In the genomic region with DNA sequence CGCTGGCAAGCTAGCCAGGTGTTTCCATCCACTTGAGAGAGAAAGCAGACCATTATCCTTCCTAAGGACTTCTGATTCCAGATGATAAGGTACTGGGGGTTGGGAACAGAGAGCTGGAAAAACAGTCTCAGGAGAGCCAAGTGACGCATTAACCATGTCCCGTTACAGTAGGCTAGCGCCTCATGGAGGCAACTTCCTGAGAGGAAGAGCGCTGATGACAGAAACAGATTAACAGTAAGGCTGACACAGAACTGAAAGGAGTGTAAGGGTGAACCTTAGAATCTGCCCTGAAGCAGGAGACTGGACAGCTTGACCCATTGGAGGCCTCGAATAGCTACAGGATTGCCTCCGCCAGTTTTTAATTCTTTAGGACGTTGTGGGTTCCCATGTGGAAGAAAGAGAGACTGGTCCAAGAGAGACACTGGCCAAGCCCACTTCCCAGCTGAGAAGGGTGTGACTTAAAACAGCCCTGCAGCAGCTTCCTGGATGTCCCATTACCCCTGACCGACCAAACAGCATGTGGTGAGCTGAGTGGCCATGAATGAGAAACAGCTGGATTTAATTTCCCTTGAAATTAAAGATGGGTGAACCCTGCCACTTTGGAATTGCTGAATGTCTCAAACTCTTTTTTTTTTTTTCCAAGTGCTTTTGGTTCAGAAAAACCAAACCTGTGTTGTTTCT, we compare ENCODE assay signal across 11 mouse cellular contexts.
A peak's percentile ranks its signal among the peaks of the same experiment; 100 is the strongest.
DNase-seq lines count a peak whose midpoint lies in the region; ATAC-seq and TF ChIP-seq lines count a peak whose summit lies in the region.
"Had no signal": no experiment of that assay in that cellular context is flagged by ENCODE, and none has a peak within 500 bp of the region (broad histone marks: within the 10 kb centered on the region; RNA-seq: fewer than 3 reads in every experiment).

No protein-coding gene starts in this region.

- H3K9me3 ChIP-seq in heart, embryonic 12.5 days (replicated peaks), result no peaks in the 10 kb centered on the region
- no peaks in the 10 kb centered on the region for H3K9me3 ChIP-seq in limb, embryonic 13.5 days
- no peaks in the 10 kb centered on the region for H3K9me3 ChIP-seq in hindbrain, postnatal 0 days (ENCODE audit: low read length)

- no peak for TF ChIP-seq CTCF in hindbrain, postnatal 0 days (IDR thresholded peaks at IDR 0.05; ENCODE audit: low read depth)

- DNase-seq in heart, adult 11 months, result peak; percentile 97
- peak; percentile 20 for DNase-seq in adipocyte (ENCODE audit: low spot score)
- DNase-seq in heart, adult 9 months (ENCODE audit: low spot score in 2 of 2), result peak; percentile 52 to 83
- no peak for DNase-seq in layer of hippocampus, postnatal 36 days
- DNase-seq in urinary bladder, postnatal 36 days (ENCODE audit: low spot score in 2 of 2), result no peak
- no peak for DNase-seq in hindbrain, postnatal 0 days (ENCODE audit: low spot score)
- DNase-seq: thymus, adult 2 months had no signal

- H3K36me3 ChIP-seq in heart, embryonic 12.5 days, result no peaks in the 10 kb centered on the region
- no peaks in the 10 kb centered on the region for H3K36me3 ChIP-seq in limb, embryonic 13.5 days
- no peaks in the 10 kb centered on the region for H3K36me3 ChIP-seq in hindbrain, postnatal 0 days (ENCODE audit: insufficient read depth, low read length)

- H3K4me2 ChIP-seq in heart, embryonic 12.5 days, result no peak overlapping the region
- no peak overlapping the region for H3K4me2 ChIP-seq in limb, embryonic 13.5 days (replicated peaks)
- H3K4me2 ChIP-seq in hindbrain, postnatal 0 days (ENCODE audit: low read depth, low read length), result no peak overlapping the region

- H3K27ac ChIP-seq in heart, embryonic 12.5 days (ENCODE audit: poor library complexity, severe bottlenecking), result no peak overlapping the region
- H3K27ac ChIP-seq in limb, embryonic 13.5 days, result no peak overlapping the region
- no peak overlapping the region for H3K27ac ChIP-seq in hindbrain, postnatal 0 days
- H3K27ac ChIP-seq: macrophage had no signal

- ATAC-seq in heart, embryonic 12.5 days (ENCODE audit: insufficient number of reproducible peaks, low FRiP score), result no peak
- 0 out of 2 replicates have a peak, but pooled peaks have one; percentile 28 for ATAC-seq in limb, embryonic 13.5 days (ENCODE audit: low FRiP score, low read depth)
- no peak for ATAC-seq in hindbrain, postnatal 0 days

- no peaks in the 10 kb centered on the region for H3K27me3 ChIP-seq in heart, embryonic 12.5 days (replicated peaks)
- no peaks in the 10 kb centered on the region for H3K27me3 ChIP-seq in limb, embryonic 13.5 days
- H3K27me3 ChIP-seq in hindbrain, postnatal 0 days (ENCODE audit: insufficient read depth, low read length), result no peaks in the 10 kb centered on the region

- H3K4me1 ChIP-seq in heart, embryonic 12.5 days (replicated peaks), result no peaks in the 10 kb centered on the region
- H3K4me1 ChIP-seq in limb, embryonic 13.5 days, result peaks cover 11% of the 10 kb centered on the region
- no peaks in the 10 kb centered on the region for H3K4me1 ChIP-seq in hindbrain, postnatal 0 days (ENCODE audit: insufficient read depth, low read length)

- H3K9ac ChIP-seq in heart, embryonic 12.5 days, result no peak overlapping the region
- no peak overlapping the region for H3K9ac ChIP-seq in limb, embryonic 13.5 days
- no peak overlapping the region for H3K9ac ChIP-seq in hindbrain, postnatal 0 days (replicated peaks; ENCODE audit: low read length)

- no peak overlapping the region for H3K4me3 ChIP-seq in heart, embryonic 12.5 days
- no peak overlapping the region for H3K4me3 ChIP-seq in limb, embryonic 13.5 days
- no peak overlapping the region for H3K4me3 ChIP-seq in hindbrain, postnatal 0 days (ENCODE audit: low read length)
- H3K4me3 ChIP-seq: myocyte had no signal

- 36% methylated on average over 9 of the region's 9 CpGs for WGBS in heart, embryonic 12.5 days
- WGBS in limb, embryonic 13.5 days, result 31% methylated on average over 9 of the region's 9 CpGs
- 77% methylated on average over 9 of the region's 9 CpGs for WGBS in hindbrain, postnatal 0 days

Comparison
In these comparisons a context has a peak if more than half of its experiments do, and no peak if none do; other contexts are left out.
1. DNase-seq: peak in heart, adult 11 months (single experiment), adipocyte (single experiment) and heart, adult 9 months (2 of 2); none in layer of hippocampus, postnatal 36 days (0 of 2), urinary bladder, postnatal 36 days (0 of 2) and hindbrain, postnatal 0 days (single experiment).